Mouse (Mus musculus): Measurements from ENCODE around the gene Sbno2. TPM values are rescaled to one million over a fixed set of nuclear protein-coding genes. Genes with fewer than 3 reads are reported as not detected.

Gene Sbno2
- polyA plus RNA-seq, 1 experiment: 27.7 TPM

DNA sequence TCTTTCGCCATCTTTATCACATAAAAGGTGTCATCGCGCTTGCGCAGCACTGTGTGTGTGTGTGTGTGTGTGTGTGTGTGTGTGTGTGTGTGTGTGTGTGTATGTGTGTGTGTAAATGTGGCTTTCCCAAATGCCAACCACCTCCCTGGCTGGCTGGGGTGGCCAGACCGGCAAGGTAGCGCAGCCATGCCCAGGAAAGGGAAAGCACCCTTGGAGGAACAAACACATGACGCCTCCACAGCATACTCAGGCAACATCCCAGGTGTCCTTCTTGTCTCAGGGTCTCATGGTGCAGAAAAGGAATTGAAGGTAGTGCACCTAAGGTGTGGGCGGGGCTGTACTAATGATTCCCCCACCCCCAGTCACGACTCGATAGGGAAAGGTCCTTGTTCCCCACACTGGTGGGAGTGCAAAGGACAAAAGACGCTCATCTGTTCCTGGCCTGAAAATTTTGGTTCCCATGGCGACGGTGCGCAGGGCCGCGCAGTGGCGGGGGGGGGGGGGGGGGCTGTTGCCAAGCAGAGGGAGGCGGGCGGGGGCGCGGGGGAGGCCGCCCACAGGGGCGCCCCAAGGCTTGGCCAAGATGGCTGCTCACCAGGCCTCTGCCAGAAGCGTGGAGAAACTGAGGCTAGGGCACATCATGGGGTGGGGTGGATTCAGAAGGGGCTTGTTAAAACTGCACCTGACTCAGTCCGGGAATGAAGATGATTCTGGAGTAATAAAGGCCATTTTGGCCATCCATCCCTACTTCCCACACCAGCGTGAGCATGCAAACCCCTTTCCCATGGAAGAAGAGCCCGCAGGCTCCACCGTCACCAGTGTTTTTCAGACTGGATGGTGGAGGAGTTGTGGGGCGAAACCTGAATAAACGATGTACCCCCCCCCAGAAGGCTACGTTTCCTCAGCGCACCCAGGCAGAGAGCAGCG, 32.5 kb upstream of the Sbno2 start:
- Histone ChIP-seq H3K27me3 (replicated peaks; ENCODE audit: control insufficient read depth, insufficient read depth, low read length) (no peaks in the 10 kb centered on the region), H3K36me3 (ENCODE audit: control insufficient read depth, insufficient read depth, low read length) (no peaks in the 10 kb centered on the region), H3K4me1 (ENCODE audit: control insufficient read depth, insufficient read depth, low read length) (no peaks in the 10 kb centered on the region; the same call in 1 of the 2 replicates), H3K27ac (ENCODE audit: insufficient read depth, low read depth, low read length) (no peak overlapping the region), H3K4me3 (ENCODE audit: insufficient read depth, low read depth, low read length) (peak overlapping the region; percentile 58; the same call in 1 of the 2 replicates)
- TF ChIP-seq CTCF (conservative IDR thresholded peaks at IDR 0.05; ENCODE audit: insufficient read depth, insufficient read length, low read depth, low read length) (no peak), POLR2A (IDR thresholded peaks at IDR 0.05; ENCODE audit: low read depth, low read length) (no peak)
- DNase-seq: peak; percentile 5
- 19% methylated on average over 30 of the region's 33 CpGs for WGBS

DNA sequence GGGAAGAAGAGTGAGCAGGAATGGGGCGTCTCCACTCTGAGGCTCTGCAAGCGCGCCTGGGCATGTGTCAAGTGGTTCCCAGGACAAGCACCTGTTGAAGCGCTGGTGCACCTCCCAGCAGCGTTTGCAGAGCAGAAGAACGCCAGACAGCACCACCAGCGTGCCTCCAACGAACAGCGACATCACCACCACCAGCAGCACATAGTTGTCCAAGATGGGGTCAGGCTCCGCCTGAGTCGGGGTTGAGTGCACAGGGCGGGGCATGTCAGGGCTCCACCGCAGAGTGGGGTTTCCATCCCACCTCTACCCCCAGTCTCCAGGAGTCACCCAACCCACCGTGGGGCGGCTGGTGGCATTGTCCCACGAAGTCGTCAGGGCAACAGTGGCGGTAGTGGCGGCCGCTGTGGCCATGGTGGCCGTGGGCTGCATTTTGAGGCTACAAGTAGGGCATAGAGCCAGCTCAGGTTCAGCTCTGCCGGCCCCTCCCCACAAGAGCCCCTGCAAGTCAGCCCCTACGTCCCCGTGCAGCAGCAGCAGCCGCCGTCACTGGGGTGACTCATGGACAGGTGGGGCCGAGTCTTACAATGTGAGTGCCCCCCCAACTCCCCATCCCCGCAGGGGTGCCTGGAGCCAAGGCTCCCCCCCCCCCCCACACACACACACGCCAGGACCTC, 31.7 kb upstream of the Sbno2 start:
- DNase-seq: no peak
- 26% methylated on average over 29 of the region's 29 CpGs for WGBS
- Histone ChIP-seq H3K27me3 (replicated peaks; ENCODE audit: control insufficient read depth, insufficient read depth, low read length) (no peaks in the 10 kb centered on the region), H3K4me1 (ENCODE audit: control insufficient read depth, insufficient read depth, low read length) (no peaks in the 10 kb centered on the region), H3K27ac (ENCODE audit: insufficient read depth, low read depth, low read length) (no peak overlapping the region), H3K4me3 (ENCODE audit: insufficient read depth, low read depth, low read length) (no peak overlapping the region), H3K36me3 (ENCODE audit: control insufficient read depth, insufficient read depth, low read length) (no peaks in the 10 kb centered on the region)
- TF ChIP-seq CTCF (conservative IDR thresholded peaks at IDR 0.05; ENCODE audit: insufficient read depth, insufficient read length, low read depth, low read length): no peak
- TF ChIP-seq POLR2A (IDR thresholded peaks at IDR 0.05; ENCODE audit: low read depth, low read length): no peak

DNA sequence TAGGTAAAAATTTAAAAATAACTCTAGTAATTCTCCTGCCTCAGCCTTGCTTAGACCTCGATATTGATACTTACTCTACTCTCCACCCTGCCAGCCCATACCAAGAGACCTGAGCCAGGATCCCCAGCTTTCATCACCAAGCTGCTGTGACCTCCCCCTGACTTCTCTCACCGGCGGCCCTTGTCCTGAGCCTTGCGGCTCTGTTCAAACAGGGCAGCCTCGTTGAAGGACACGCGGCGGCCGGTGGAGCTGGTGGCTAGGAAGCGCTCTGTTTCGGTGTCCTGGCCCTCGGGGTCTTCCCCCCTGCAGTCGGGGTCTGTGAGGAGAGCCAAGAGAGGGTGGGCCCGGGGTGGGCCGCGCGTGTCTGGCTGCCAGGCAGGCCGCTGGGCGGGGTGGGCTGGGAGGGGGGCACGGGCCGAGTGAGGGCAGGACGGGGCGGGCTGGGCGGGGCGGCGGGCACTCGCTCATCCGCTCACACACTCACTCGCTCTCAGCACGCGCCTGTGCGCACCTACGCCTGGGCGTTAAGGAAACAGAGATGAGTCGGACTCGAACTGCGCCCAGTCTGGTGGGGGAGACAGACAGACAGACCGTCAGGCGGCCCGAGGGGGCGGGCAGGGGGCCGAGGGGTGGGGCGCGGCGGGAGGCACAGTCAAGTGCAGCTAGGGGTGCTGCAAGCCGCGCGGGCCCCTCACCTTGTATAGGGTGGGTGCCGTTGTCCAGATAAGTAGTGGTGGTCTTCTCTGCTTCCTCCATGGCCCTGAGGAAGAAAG, 31.0 kb upstream of the Sbno2 start:
- no peak for DNase-seq

DNA sequence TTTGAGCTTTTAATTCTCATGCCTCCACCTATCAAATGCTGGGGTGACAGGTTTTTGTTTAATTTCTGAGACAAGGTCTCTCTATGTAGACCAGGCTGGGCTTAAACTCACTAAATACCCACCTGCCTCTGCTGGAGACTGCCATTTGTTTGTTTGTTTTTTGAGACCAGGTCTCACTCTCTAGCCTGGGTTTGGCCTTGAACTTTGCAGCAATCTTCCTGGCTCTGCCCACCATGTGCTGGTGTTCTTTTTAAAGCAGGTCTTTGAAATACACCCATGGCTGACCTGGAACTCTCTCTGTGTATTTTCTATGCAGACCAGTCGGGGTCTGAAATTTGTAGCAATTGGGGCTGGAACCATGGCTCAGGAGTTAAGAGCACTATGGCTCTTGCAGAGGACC, 30.3 kb upstream of the Sbno2 start:
- H3K36me3 ChIP-seq (ENCODE audit: control insufficient read depth, insufficient read depth, low read length): no peaks in the 10 kb centered on the region
- TF ChIP-seq POLR2A (IDR thresholded peaks at IDR 0.05; ENCODE audit: low read depth, low read length) (no peak), CTCF (conservative IDR thresholded peaks at IDR 0.05; ENCODE audit: insufficient read depth, insufficient read length, low read depth, low read length) (no peak)
- H3K27ac ChIP-seq (ENCODE audit: insufficient read depth, low read depth, low read length): no peak overlapping the region
- WGBS: 95% methylated on average over 1 of the region's 1 CpGs
- no peak for DNase-seq
- no peaks in the 10 kb centered on the region for H3K27me3 ChIP-seq (replicated peaks; ENCODE audit: control insufficient read depth, insufficient read depth, low read length)
- H3K4me1 ChIP-seq (ENCODE audit: control insufficient read depth, insufficient read depth, low read length): 0 out of 2 replicates have a peak, but pooled peaks cover 2% of the 10 kb centered on the region
- H3K4me3 ChIP-seq (ENCODE audit: insufficient read depth, low read depth, low read length): no peak overlapping the region

More for the DNA sequence above, 31.0 kb upstream of the Sbno2 start:
- no peak overlapping the region for H3K27ac ChIP-seq (ENCODE audit: insufficient read depth, low read depth, low read length)
- no peaks in the 10 kb centered on the region for H3K4me1 ChIP-seq (ENCODE audit: control insufficient read depth, insufficient read depth, low read length)
- no peak overlapping the region for H3K4me3 ChIP-seq (ENCODE audit: insufficient read depth, low read depth, low read length)
- no peaks in the 10 kb centered on the region for H3K36me3 ChIP-seq (ENCODE audit: control insufficient read depth, insufficient read depth, low read length)
- 49% methylated on average over 49 of the region's 49 CpGs for WGBS
- H3K27me3 ChIP-seq (replicated peaks; ENCODE audit: control insufficient read depth, insufficient read depth, low read length): no peaks in the 10 kb centered on the region
- TF ChIP-seq POLR2A (IDR thresholded peaks at IDR 0.05; ENCODE audit: low read depth, low read length) (no peak), CTCF (conservative IDR thresholded peaks at IDR 0.05; ENCODE audit: insufficient read depth, insufficient read length, low read depth, low read length) (no peak)

DNA sequence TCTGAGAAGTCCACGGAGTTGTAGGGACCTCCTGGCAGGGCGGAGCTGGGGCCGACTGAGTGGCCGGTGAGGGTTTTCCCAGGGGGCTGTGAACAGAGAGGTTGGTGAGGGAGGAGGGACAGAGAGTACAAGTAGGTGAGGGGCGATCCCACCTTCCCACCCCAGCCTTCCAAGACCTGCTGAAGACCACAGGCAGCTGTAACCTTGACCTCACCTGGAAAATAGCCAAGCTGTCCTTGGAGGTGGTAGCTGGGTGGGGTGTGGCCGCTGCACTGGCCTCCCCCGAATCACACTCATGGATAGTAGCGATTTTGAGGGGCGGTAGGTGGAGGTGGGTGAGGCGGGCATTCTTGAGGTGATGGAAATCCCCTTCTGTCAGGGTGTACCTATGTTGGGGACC, 29.8 kb upstream of the Sbno2 start:
- 79% methylated on average over 10 of the region's 10 CpGs for WGBS

DNA sequence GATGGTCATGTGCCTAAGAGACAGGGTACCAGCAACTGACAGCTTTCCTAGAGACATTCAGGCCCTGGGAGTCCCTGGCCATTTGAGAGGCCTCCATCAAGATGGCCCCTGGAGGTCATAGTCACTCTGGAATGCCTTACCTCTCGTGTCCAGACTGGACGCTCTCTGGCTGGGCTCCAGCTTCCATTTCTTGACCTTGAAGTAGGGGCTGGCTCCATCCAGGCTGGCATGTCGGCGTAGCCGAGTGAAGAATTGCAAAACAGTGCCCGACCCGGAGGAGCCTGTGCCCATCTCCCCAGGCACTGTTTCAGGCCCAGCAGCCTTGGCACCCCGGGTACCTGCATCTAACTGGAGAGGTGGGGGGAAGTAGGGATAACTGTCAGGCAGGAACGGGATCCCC, 29.1 kb upstream of the Sbno2 start:
- 62% methylated on average over 9 of the region's 9 CpGs for WGBS
- Histone ChIP-seq H3K4me3 (ENCODE audit: insufficient read depth, low read depth, low read length) (no peak overlapping the region), H3K4me1 (ENCODE audit: control insufficient read depth, insufficient read depth, low read length) (peaks cover 10% of the 10 kb centered on the region; the same call in 1 of the 2 replicates), H3K27me3 (replicated peaks; ENCODE audit: control insufficient read depth, insufficient read depth, low read length) (no peaks in the 10 kb centered on the region), H3K36me3 (ENCODE audit: control insufficient read depth, insufficient read depth, low read length) (no peaks in the 10 kb centered on the region), H3K27ac (ENCODE audit: insufficient read depth, low read depth, low read length) (no peak overlapping the region)
- no peak for TF ChIP-seq CTCF (conservative IDR thresholded peaks at IDR 0.05; ENCODE audit: insufficient read depth, insufficient read length, low read depth, low read length)
- peak; percentile 44 for DNase-seq

More for the DNA sequence above, 29.8 kb upstream of the Sbno2 start:
- peaks cover 5% of the 10 kb centered on the region; the same call in 1 of the 2 replicates for H3K4me1 ChIP-seq (ENCODE audit: control insufficient read depth, insufficient read depth, low read length)
- TF ChIP-seq POLR2A (IDR thresholded peaks at IDR 0.05; ENCODE audit: low read depth, low read length): no peak
- no peak for TF ChIP-seq CTCF (conservative IDR thresholded peaks at IDR 0.05; ENCODE audit: insufficient read depth, insufficient read length, low read depth, low read length)
- no peak for DNase-seq
- H3K27ac ChIP-seq (ENCODE audit: insufficient read depth, low read depth, low read length): no peak overlapping the region
- H3K27me3 ChIP-seq (replicated peaks; ENCODE audit: control insufficient read depth, insufficient read depth, low read length): no peaks in the 10 kb centered on the region
- H3K36me3 ChIP-seq (ENCODE audit: control insufficient read depth, insufficient read depth, low read length): no peaks in the 10 kb centered on the region
- no peak overlapping the region for H3K4me3 ChIP-seq (ENCODE audit: insufficient read depth, low read depth, low read length)

Data from kidney, adult 2 months (tissue).